Mouse (Mus musculus) embryo, embryonic 11 days (tissue): ENCODE data around the gene Scp2.

ENCODE experiments used
- DNase-seq: peaks from one replicate; pipeline ENCODE4 v3.0.0-alpha.2; 2015

Gene Scp2

DNA sequence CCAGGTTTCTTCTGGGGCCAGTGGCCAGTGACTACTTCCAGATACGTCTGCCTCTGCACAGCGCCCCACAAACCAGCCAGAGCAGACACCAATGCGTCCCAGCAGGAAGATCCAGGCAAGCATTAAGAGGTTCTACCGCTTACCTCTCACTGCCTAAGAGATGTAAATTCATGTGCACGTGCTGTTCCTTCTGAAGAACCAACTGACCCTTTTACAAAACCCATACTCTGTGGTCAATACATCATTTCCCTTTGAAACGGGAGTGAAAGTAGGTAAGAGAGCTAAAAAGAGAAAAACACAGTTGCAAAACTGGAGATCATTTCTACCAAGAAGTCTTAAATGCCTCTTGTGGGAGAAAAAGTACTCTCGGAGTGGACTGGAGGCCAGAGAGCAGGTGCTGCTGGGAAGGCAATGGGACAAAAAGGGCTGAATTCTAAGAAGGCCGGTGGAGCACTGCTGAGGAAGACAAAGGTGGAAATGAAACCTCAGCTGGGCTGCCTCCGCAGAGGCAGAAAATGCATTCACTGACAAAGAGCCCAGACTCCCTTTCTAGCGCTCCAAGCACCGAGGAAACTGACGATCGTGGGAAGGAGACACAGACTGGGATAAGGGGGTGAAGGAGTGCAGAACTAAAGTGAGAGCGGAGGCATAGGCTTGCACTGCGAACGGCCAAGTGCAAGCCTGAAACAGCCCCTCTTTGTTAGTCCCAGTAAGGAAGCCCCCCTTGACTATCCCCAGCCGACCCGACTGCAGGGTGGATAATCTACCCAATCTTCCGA is 85.0 kb downstream of the Scp2 start:
- DNase-seq: no peak

DNA sequence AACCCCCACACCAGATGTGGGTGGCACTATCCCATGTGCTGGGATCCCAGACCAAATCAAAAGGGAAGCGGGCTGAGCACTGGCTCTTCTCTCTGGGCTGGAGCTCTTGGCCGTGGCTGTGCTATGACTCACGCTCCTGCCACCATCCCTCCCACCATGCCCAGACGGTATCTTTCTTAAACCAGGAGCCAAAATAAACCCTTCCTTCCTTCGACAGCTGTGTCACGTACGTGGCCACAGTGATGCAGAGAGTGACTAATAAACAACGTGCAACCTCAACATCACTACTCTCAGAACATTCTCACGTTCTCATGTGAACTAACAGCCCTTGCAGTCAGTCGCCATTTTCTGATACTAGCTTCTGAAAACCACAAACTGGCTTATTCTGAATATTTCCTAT is 86.6 kb downstream of the Scp2 start:
- no peak for DNase-seq

- no peak for DNase-seq
These were observed 87.6 kb downstream of the Scp2 start for GRCm38 (mm10) chr4:108057247-108057646.

GRCm38 (mm10) chr4:108055873-108056272 is 88.9 kb downstream of the Scp2 start:
- DNase-seq: no peak

- no peak for DNase-seq
These were observed 92.1 kb downstream of the Scp2 start for GRCm38 (mm10) chr4:108052673-108053072.

GRCm38 (mm10) chr4:108051687-108052274 is 93.0 kb downstream of the Scp2 start:
- no peak for DNase-seq

- DNase-seq: no peak
These were observed 98.7 kb downstream of the Scp2 start for GRCm38 (mm10) chr4:108046136-108046535.

DNA sequence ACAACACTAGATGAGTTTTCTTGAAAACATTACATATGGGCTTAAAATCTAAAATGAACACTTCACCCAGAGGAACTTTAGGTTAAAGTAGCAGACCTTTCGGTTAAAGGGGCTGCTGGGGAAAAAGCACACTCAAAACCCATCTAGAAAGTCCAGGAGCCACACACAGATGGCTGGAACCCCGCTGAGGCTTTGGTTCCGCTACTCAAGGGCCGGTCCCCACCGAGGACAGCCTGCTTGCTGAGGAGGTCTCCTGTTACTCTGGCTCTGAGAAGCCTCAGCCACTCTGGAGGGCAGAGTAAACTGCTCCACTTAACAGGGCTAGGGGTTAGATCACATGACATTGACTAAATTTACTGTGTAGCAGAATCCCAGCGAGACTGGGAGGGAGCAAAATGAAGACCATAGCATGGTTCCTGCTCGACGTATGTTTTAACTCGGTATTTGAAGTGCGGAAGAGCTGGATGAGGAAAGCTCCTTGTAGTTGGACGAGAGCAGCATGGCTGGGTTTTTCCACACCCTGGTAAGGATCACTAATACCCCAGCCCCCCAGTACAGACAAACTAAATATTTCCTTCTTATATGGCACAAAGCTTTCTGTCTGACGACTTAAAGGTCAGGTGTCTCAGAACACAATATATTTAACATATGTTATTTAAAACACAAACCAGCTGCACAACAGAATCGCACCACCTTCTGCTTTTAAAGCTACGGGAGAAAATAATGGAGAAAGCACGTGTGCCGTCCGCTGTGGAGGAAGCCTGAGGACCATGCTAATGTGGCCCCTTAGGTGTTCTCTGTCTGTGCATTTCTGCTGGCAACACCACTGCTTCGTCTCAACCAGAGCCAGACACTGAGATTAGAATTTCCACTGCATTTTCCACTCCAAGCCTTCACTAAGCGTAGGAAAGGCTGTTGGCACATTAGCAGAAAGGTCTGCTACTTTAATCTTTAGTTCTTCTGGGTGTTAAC is 99.4 kb downstream of the Scp2 start:
- DNase-seq: peak; percentile 47

DNA sequence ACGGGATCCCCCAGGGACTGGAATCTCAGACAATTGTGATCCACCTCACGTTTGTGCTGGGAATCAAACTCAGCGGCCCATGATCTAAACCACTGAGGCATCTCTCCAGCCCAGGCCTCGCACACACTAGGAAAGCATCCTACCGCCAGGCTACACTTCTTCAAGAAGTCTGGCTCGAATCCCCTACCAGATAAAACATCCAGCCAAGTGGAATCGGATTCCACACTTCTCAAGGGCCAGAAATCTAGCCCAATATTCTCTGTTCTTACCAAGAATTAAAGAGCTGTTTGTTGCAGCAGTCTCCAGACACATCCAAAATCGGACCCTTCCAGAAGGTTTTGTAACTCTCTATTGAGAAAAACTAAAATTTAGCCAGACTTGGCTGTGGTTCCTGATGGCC is 107.8 kb downstream of the Scp2 start:
- no peak for DNase-seq

DNA sequence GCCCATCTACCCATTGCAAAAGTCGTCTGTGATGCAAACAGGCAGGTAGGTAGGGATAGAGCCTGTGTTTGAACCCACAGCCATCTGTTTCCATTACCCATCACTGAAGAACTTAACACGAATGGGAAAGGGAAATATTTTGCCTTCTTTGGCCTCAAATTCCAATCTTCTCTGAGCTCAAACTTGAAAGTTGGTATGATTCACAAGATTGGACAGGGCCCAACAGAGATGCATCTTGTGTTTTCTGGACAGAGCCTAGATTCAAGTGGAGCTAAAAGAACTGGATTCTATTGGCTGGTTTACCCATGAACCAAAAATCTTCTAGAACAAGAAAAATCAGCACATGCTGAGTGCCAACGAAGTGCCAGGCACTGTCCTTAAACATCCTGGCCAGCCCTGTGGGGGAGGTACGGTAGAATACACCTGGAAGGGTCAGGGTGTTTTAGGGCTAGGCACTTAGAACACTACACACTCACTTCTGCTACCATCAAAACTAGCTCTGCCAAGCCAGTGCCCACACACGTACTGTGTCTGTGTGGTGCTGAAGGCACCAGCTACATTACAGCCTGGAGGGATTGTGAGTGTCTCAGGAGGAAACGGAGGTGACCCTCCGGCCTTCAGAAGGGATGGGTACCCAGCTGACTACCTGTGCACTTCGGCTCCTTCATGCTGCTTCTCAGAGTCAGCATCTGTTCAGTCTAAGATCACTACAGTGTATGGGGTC is 111.6 kb downstream of the Scp2 start:
- DNase-seq: no peak

- DNase-seq: peak; percentile 25
These were observed 112.4 kb downstream of the Scp2 start for GRCm38 (mm10) chr4:108032352-108032849.

DNA sequence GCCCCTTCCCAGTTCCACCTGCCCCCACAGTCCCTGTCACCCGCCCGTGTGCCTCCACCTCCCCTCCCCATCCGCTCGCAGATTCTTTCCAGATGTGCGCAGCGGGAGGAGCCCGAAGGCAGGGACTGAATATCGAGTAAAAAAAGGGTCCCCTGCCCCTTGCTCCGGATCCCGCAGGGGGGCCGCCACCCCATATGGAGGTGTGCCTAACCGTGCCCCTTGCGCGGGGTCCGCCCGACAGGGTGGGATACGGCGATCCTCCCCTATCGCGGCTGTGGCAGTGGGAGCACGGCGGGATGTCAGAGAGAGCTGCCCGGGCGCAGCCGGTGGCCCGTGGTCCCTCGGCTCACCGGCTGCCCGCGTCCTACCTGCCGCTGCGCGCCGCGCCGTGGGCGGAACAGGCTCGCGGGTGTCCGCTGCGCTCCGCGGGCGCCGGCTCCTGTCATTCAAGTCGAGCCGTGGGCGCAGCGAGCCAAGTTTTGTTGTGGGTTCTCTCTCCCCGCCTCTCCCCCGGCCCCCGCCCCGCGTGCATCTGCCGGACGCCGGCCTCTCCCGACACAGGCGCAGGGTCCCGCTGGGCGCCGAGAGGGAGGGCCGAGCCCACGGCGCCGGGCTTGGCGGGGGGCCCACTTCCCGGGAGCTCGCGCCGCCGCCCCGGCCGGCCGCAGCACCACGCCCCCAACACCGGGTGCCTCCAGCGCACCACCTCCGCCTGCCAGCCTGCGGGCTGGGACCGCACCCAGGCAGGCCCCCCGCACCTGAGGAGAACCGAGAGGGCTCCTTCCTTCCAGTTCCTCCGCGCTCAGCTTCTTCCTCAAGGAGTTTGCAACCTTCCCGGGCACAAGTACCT is 113.1 kb downstream of the Scp2 start:
- DNase-seq: peak; percentile 54

DNA sequence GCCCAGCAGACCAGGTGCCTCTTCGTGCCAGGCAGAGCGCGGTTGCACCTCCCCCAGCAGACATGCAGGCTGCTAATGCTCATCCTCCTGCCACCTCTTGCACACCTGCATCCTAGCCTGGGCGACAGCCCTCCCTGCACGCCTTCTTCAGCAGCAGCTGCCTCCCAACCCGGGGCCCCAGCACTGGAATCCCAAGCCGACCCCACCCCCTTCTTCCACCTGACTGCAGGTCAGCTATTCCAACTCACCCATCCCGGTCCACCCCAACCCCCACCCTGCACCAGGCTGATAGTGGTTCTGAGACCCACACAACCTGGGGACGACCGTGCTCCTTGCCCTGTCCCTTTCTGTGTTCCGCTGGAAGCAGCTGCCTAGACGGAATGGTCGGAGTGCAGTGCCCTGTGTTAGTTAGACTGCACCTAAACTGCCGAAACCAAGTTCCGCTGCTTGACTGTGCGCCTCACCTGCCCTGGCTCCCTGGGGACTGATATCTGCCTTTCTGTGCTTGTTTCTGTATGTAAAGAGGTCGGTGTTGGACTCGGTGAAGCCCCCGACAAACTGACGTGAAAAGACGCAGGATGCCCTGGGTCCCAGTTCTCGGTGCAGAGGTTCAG is 113.8 kb downstream of the Scp2 start:
- peak; percentile 19 for DNase-seq

DNA sequence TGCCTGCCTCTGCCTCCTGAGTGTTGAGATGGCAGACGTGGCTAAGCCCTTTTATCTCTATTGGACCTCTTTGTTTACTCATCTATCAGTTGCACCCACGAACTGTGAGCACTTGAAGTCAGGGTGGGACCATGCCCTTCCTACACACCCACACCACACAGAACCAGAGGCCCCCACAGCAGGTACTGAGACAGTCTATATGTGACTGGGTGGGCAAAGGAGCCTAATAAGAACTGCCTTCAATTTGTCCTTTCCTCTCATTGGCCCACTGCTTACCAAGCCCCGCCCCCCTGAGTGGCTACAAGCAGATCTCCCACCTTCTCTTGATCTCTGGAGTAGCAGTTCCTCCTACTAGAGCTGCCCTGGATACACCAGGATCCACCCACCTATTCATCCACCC is 118.6 kb downstream of the Scp2 start:
- no peak for DNase-seq

GRCm38 (mm10) chr4:108025269-108025668 is 119.5 kb downstream of the Scp2 start:
- DNase-seq: peak; percentile 51

DNA sequence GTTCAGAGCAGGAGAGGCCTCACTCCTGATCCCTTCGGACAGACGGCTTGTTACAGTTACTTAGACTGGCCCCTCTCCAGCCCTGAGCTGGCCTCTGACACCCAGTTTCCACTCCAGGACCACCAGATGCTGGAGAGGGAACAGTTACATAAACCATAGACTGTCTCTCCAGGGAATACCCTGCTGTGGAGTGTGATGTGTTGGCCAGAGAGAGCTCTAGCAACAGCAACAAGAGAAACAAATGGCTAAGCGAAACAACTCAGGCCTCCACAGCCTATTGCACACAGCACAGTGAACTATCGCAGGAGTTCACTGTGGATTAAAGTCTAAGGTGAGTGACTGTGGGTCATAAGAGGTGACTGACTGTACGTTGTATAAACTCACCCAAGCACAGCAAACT is 120.2 kb downstream of the Scp2 start:
- no peak for DNase-seq

DNA sequence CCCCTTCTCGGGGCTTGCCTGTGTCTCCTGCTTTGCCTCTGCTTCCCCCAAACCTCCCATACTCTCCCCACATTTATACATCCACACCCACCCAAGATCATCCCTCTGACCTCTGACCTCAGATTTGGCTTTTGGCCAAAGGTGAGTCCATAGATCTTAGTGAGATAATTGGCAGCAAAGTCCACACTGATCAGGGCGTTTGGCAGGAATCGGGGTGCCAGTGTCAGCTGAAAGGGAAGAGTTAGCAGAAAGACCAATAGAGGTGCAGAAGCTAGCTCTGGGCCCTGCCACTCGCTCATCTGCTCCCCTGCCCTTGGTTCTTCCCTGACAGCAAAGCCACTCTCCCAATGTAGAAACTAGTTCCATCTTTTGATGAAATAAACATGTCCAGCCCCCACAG is 121.6 kb downstream of the Scp2 start:
- DNase-seq: no peak

DNA sequence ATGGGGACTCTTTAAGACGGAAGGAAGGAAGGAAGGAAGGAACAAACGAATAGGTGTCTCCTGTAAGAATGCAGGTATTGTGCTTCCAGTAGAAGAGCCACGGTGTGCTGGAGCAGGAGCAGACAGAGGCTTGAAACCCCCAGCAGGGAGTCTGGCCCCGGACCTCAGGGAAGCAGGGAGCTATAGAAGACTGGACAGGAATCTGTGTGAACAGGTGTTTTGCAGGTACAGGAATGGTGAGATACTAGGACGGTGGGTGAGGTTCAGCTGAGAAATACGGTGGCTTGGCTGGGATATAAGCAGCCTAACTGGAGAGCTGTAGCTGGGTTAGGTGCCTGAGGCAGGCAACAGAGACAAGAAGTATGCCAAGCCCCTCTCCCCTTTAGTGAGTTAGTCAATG is 124.6 kb downstream of the Scp2 start:
- DNase-seq: no peak

DNA sequence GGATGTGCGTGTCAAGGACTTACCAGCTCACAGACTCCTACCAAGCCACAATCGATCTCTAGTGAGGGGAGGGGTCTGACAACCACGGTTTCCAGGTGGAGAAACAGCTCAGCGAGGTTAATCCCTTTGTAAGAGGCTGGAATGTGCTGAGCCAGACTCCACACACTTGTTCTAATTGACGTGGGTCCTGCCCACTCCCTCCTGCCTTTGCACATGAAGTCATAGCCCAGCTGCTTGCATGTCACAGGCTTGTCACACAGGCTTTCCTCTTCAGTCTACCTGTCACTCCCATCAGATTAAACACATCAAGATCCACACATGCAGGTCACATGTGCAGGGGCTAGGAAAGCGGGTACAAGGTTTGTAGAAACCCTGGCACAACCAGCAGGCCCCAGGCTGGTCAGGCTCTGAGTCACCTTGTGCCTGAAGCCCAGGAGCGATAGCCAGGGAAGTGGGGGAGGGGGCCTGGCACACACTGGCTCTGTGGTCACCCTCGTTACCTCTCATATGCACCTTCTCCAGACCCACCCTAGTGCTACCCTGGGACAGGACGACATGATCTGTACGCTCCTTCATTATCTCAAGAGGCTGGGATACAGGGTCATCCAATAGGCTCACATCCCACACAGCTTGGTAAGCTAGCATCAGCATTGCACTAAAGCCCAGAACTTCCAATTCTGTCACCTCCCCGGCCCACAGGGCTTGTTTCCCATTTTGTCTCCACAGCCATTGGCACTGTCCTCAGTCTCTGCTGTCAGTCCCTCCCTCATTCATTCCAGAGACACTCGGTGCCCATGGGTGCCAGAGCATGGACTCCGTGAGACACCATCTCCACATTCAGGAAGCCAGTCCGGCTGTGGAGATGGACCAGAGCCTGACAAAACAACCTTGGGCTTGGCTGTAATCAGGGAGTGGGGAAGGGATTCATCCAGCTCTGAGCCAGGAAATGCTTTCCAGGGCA is 125.6 kb downstream of the Scp2 start:
- peak; percentile 13 for DNase-seq
